26 mouse cellular contexts compared by ENCODE assay signal in genomic region chr14:56604438-56604837, GRCm38 (mm10). TPM values are rescaled to one million over a fixed set of nuclear protein-coding genes. Genes with fewer than 3 reads are reported as not detected.
A peak's percentile ranks its signal among the peaks of the same experiment; 100 is the strongest.
DNase-seq lines count a peak whose midpoint lies in the region; ATAC-seq lines count a peak whose summit lies in the region.
"Had no signal": no experiment of that assay in that cellular context is flagged by ENCODE, and none has a peak within 500 bp of the region (broad histone marks: within the 10 kb centered on the region; RNA-seq: fewer than 3 reads in every experiment).

No protein-coding gene starts in this region.

- WGBS in embryonic facial prominence, embryonic 13.5 days, result 87% methylated on average over 5 of the region's 5 CpGs
- WGBS in embryonic facial prominence, embryonic 10.5 days, result 89% methylated on average over 5 of the region's 5 CpGs
- WGBS in kidney, embryonic 14.5 days, result 86% methylated on average over 5 of the region's 5 CpGs

- no peak overlapping the region for H3K27ac ChIP-seq in embryonic facial prominence, embryonic 13.5 days
- no peak overlapping the region for H3K27ac ChIP-seq in embryonic facial prominence, embryonic 10.5 days (replicated peaks)
- no peak overlapping the region for H3K27ac ChIP-seq in kidney, embryonic 14.5 days (ENCODE audit: low read depth, low read length)
- H3K27ac ChIP-seq: embryonic facial prominence, embryonic 15.5 days; forebrain, embryonic 12.5 days; hindbrain, embryonic 10.5 days; hindbrain, embryonic 13.5 days had no signal

- H3K9ac ChIP-seq in embryonic facial prominence, embryonic 13.5 days, result no peak overlapping the region
- no peak overlapping the region for H3K9ac ChIP-seq in kidney, embryonic 14.5 days (ENCODE audit: low read depth, low read length)
- H3K9ac ChIP-seq: embryonic facial prominence, embryonic 15.5 days; forebrain, embryonic 12.5 days; hindbrain, embryonic 13.5 days had no signal

- H3K36me3 ChIP-seq in embryonic facial prominence, embryonic 13.5 days, result no peaks in the 10 kb centered on the region
- H3K36me3 ChIP-seq in embryonic facial prominence, embryonic 10.5 days (replicated peaks), result no peaks in the 10 kb centered on the region
- H3K36me3 ChIP-seq in kidney, embryonic 14.5 days (ENCODE audit: control insufficient read depth, insufficient read depth, low read length), result no peaks in the 10 kb centered on the region
- H3K36me3 ChIP-seq: forebrain, embryonic 12.5 days; hindbrain, embryonic 13.5 days had no signal

- no peak overlapping the region for H3K4me3 ChIP-seq in embryonic facial prominence, embryonic 13.5 days
- no peak overlapping the region for H3K4me3 ChIP-seq in embryonic facial prominence, embryonic 10.5 days
- no peak overlapping the region for H3K4me3 ChIP-seq in kidney, embryonic 14.5 days (ENCODE audit: low read length)
- H3K4me3 ChIP-seq: embryonic facial prominence, embryonic 15.5 days; forebrain, embryonic 12.5 days; hindbrain, embryonic 10.5 days; hindbrain, embryonic 13.5 days had no signal

- no peak for DNase-seq in embryonic facial prominence, embryonic 10.5 days (ENCODE audit: low spot score)
- peak; percentile 15 for DNase-seq in kidney, adult 11 months
- peak; percentile 44 for DNase-seq in kidney, adult 9 months
- DNase-seq in kidney, postnatal 4 days, result no peak
- DNase-seq in fat pad, adult 2 months (ENCODE audit: extremely low read depth, low read depth, low spot score), result peak; percentile 4
- DNase-seq: adrenal gland, adult 8-10 months; adrenal gland, postnatal 25 days; cerebellum, adult 11-12 months; cerebellum, adult 8-10 months; cerebellum, postnatal 10 days; cerebellum, postnatal 36 days; embryo, embryonic 11 days; gastrocnemius, postnatal 10 days; gastrocnemius, postnatal 36 days; heart, postnatal 36 days had no signal

- ATAC-seq in embryonic facial prominence, embryonic 13.5 days (ENCODE audit: insufficient number of reproducible peaks, insufficient read depth, low FRiP score, low TSS enrichment, low read depth), result 0 out of 2 replicates have a peak, but pooled peaks have one; percentile 32
- ATAC-seq in kidney, embryonic 14.5 days (ENCODE audit: low FRiP score, low TSS enrichment), result no peak
- ATAC-seq in megakaryocyte, adult 5-6 weeks (ENCODE audit: poor library complexity, severe bottlenecking), result no peak
- ATAC-seq: activated CD4-positive, CD25-positive, alpha-beta regulatory T cell, adult 4 months; forebrain, embryonic 16.5 days; hindbrain, embryonic 16.5 days had no signal

- H3K27me3 ChIP-seq in embryonic facial prominence, embryonic 13.5 days, result no peaks in the 10 kb centered on the region
- no peaks in the 10 kb centered on the region for H3K27me3 ChIP-seq in embryonic facial prominence, embryonic 10.5 days (replicated peaks; ENCODE audit: low read depth, poor library complexity, severe bottlenecking)
- no peaks in the 10 kb centered on the region for H3K27me3 ChIP-seq in kidney, embryonic 14.5 days (ENCODE audit: control insufficient read depth, insufficient read depth, low read length)
- H3K27me3 ChIP-seq: embryonic facial prominence, embryonic 15.5 days; forebrain, embryonic 12.5 days; hindbrain, embryonic 13.5 days had no signal

- no peaks in the 10 kb centered on the region for H3K9me3 ChIP-seq in embryonic facial prominence, embryonic 13.5 days
- no peaks in the 10 kb centered on the region for H3K9me3 ChIP-seq in embryonic facial prominence, embryonic 10.5 days
- H3K9me3 ChIP-seq in kidney, embryonic 14.5 days (ENCODE audit: control insufficient read depth, low read length), result no peaks in the 10 kb centered on the region
- H3K9me3 ChIP-seq: embryonic facial prominence, embryonic 15.5 days; forebrain, embryonic 12.5 days; hindbrain, embryonic 10.5 days; hindbrain, embryonic 13.5 days had no signal

- no peaks in the 10 kb centered on the region for H3K4me1 ChIP-seq in embryonic facial prominence, embryonic 13.5 days
- no peaks in the 10 kb centered on the region for H3K4me1 ChIP-seq in embryonic facial prominence, embryonic 10.5 days
- H3K4me1 ChIP-seq in kidney, embryonic 14.5 days (ENCODE audit: control insufficient read depth, insufficient read depth, low read length), result no peaks in the 10 kb centered on the region
- H3K4me1 ChIP-seq: embryonic facial prominence, embryonic 15.5 days; forebrain, embryonic 12.5 days; hindbrain, embryonic 10.5 days; hindbrain, embryonic 13.5 days had no signal

- H3K4me2 ChIP-seq in embryonic facial prominence, embryonic 13.5 days, result no peak overlapping the region
- no peak overlapping the region for H3K4me2 ChIP-seq in kidney, embryonic 14.5 days (replicated peaks; ENCODE audit: low read depth, low read length)
- H3K4me2 ChIP-seq: embryonic facial prominence, embryonic 15.5 days; forebrain, embryonic 12.5 days; heart, embryonic 11.5 days; hindbrain, embryonic 13.5 days had no signal

RNA-seq across cellular contexts. Expression of gene Parp4, which starts 29.0 kb away (rescaled TPM):
- polyA plus RNA-seq in embryonic facial prominence, embryonic 13.5 days (2015; fragmentation: Nextera tagmentation; extraction: Ambion mirVana), result 2.1 and 2.6 TPM in 2 replicates
- 2.0 and 2.2 TPM in 2 replicates for polyA plus RNA-seq in embryonic facial prominence, embryonic 10.5 days (2016; fragmentation: Nextera tagmentation; extraction: Ambion mirVana)
- 5.7 and 7.7 TPM in 2 replicates for polyA plus RNA-seq in kidney, embryonic 14.5 days (2014; fragmentation: Nextera tagmentation; extraction: Ambion mirVana)
- total RNA-seq in megakaryocyte, adult 5-6 weeks (2015), result 63.0 and 71.7 TPM in 2 replicates
- total RNA-seq in megakaryocyte, adult 5-6 weeks (2017), result 11.2 and 14.9 TPM in 2 replicates

RNA-seq across cellular contexts. Expression of gene Cenpj, which starts 29.2 kb away (rescaled TPM):
- 12.9 and 13.3 TPM in 2 replicates for polyA plus RNA-seq in embryonic facial prominence, embryonic 13.5 days (2015; fragmentation: Nextera tagmentation; extraction: Ambion mirVana)
- 20.9 and 21.3 TPM in 2 replicates for polyA plus RNA-seq in embryonic facial prominence, embryonic 10.5 days (2016; fragmentation: Nextera tagmentation; extraction: Ambion mirVana)
- 8.5 and 14.3 TPM in 2 replicates for polyA plus RNA-seq in kidney, embryonic 14.5 days (2014; fragmentation: Nextera tagmentation; extraction: Ambion mirVana)
- 18.6 and 23.3 TPM in 2 replicates for total RNA-seq in megakaryocyte, adult 5-6 weeks (2015)
- 15.8 and 24.6 TPM in 2 replicates for total RNA-seq in megakaryocyte, adult 5-6 weeks (2017)

Comparison
In these comparisons a context has a peak if more than half of its experiments do, and no peak if none do; other contexts are left out.
1. DNase-seq: peak in kidney, adult 11 months (single experiment), kidney, adult 9 months (single experiment) and fat pad, adult 2 months (single experiment); none in embryonic facial prominence, embryonic 10.5 days (single experiment) and kidney, postnatal 4 days (0 of 2).